Mouse (Mus musculus): ENCODE results near the gene Abtb2. TPM values are rescaled to one million over a fixed set of nuclear protein-coding genes. Genes with fewer than 3 reads are reported as not detected.
A peak's percentile ranks its signal among the peaks of the same experiment; 100 is the strongest.

Gene Abtb2
- polyA plus RNA-seq, 1 experiment from 2014 or later: 19.1 TPM

DNA sequence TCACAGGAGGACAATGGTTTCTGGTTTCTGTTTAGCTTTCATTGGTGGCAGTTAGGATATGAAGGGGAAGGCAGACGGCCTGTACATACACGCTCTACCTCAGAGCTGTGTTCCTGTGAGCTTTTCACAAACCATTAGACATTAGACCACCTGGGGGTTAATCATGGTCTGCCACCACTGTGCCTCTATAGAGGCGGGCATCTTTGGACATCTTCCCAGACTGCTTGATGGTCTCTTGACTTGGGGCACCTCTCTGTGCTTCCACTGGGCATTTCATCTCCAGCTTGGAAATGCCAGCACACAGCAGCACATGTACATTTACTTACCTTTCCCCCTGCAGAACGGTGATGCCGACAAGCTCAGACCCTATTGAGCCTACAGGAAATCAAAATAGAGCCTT, 63.8 kb downstream of the Abtb2 start:
- WGBS: 75% methylated on average over 5 of the region's 5 CpGs
- Histone ChIP-seq H3K4me1 (peaks cover 23% of the 10 kb centered on the region), H3K36me3 (no peaks in the 10 kb centered on the region), H3K27me3 (replicated peaks) (no peaks in the 10 kb centered on the region), H3K4me2 (replicated peaks) (no peak overlapping the region), H3K4me3 (no peak overlapping the region), H3K9me3 (no peaks in the 10 kb centered on the region), H3K9ac (no peak overlapping the region), H3K27ac (no peak overlapping the region)
- no peak for ATAC-seq (ENCODE audit: low FRiP score, low read depth)

DNA sequence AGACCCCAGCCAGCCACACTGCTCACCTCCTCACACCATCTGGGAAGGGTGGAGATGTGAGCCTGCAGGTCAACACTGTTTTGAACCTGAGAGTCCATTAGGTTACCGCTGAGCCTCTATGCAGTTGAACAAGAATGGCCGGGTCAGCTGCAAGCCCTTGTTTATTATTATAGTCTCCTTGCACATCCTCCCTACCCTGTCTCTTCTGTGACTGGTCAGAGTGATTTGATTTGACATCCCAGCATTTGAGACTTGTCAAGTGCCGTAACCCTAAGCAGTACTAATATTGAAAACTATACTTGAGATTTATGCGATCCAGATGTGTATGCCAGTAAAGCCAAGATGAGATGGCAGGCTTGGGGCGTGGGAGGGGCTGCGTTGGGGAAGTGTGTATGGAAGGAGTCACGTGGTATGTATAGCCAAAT, 65.2 kb downstream of the Abtb2 start:
- ATAC-seq (ENCODE audit: low FRiP score, low read depth): no peak; the same call in 1 of the 2 replicates
- Histone ChIP-seq H3K27ac (no peak overlapping the region), H3K9me3 (no peaks in the 10 kb centered on the region), H3K4me2 (replicated peaks) (no peak overlapping the region), H3K27me3 (replicated peaks) (no peaks in the 10 kb centered on the region; the same call in 1 of the 2 replicates), H3K4me1 (peaks cover 14% of the 10 kb centered on the region), H3K9ac (no peak overlapping the region), H3K4me3 (no peak overlapping the region), H3K36me3 (no peaks in the 10 kb centered on the region)
- WGBS: 73% methylated on average over 7 of the region's 7 CpGs

DNA sequence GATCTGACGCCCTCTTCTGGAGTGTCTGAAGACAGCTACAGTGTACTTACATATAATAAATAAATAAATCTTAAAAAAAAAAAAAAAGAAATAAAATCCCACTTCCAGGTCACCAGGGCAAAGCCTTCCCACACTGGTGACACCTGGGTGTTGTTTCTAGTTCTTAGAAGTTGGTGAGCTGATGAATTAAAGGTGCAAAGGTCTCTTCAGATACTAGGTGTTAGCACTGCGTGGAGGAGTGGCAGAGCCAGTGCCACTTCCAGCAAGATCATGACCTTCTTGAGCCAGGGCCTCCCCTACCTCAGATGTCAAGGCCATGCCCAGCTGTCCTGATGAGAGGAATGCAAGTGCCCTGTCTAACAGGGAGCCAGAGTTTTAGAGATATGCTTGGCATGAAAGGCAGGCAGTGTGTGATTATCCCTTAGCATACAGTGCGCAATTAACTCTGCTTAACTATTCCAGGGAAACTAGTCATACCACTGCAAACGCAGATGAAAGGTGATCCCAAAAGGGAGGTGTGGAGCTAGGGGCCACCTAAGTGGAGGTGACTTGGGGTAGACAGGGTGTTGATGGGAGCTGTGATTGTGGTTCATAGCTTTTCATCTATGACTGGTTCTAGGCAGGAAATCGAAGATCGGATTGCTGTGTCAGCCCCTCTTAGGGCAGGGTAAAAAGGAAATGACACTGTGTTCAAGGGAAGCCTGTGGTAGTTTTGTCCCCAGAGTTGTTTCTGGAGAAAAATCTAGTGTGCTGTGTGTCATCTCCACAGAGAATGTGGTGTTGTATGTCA, 66.2 kb downstream of the Abtb2 start:
- Histone ChIP-seq H3K27me3 (replicated peaks) (no peaks in the 10 kb centered on the region; the same call in 1 of the 2 replicates), H3K36me3 (no peaks in the 10 kb centered on the region), H3K9ac (no peak overlapping the region), H3K4me1 (peaks cover 14% of the 10 kb centered on the region), H3K9me3 (no peaks in the 10 kb centered on the region), H3K4me2 (replicated peaks) (no peak overlapping the region), H3K27ac (no peak overlapping the region), H3K4me3 (no peak overlapping the region)
- no peak for ATAC-seq (ENCODE audit: low FRiP score, low read depth)
- WGBS: 85% methylated on average over 6 of the region's 6 CpGs

DNA sequence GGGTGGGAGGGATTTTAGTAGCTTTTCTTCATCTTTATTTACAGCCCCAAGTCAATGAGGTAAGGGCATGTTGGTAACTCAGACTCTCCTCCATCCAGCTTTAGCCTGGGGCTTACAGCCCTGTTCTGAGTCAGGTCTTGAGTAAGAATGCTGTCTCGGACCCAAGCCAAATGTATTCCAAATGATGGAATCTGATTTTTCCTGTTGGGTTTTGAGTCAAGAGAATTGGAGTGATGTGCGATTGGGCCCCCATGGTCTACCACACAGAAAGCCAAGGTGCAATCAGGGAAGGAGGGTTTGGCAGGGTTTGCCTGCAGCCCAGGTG, 66.8 kb downstream of the Abtb2 start:
- 91% methylated on average over 2 of the region's 2 CpGs for WGBS
- peaks cover under 1% of the 10 kb centered on the region; the same call in 1 of the 2 replicates for H3K27me3 ChIP-seq (replicated peaks)
- no peaks in the 10 kb centered on the region for H3K36me3 ChIP-seq
- H3K4me2 ChIP-seq (replicated peaks): no peak overlapping the region
- H3K4me1 ChIP-seq: peaks cover 14% of the 10 kb centered on the region
- no peak overlapping the region for H3K27ac ChIP-seq
- H3K4me3 ChIP-seq: no peak overlapping the region
- no peak for ATAC-seq (ENCODE audit: low FRiP score, low read depth)
- H3K9me3 ChIP-seq: no peaks in the 10 kb centered on the region
- H3K9ac ChIP-seq: no peak overlapping the region

DNA sequence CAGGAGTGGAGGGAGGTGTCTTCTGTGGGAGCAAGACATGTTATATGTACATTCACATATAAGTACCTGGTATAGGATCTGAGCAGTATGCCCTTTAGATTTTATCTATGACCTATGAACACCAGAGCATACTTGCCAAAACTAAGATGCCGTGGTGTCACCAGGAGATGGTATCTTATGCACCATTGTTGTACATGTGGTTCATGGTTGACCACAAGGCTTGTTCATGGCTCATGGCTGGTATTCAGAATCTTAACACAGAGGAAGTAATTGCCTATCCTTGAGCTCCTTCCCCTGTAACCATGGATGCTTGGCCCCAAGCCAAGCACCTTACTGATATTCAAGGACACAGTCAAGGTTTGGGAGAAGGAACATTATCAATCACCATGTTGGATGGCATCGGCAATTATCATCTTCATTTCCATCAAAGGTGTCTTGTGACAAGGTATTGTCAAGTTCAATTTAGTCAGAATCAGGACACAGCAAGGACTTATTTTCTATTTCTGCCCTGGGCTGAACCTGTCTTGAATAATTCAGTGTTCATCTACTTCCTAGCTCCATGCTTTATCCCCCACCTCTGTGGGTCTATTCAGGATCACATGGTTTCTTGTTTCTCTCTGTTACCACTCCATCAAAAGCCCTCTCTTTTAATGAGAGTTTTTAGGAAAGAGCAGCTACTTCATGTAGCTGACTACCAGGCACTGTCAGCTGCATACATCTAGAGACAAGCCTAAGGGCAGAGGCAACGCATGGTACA, 69.8 kb downstream of the Abtb2 start:
- ATAC-seq (ENCODE audit: low FRiP score, low read depth): no peak
- Histone ChIP-seq H3K27me3 (replicated peaks) (peaks cover 30% of the 10 kb centered on the region), H3K4me3 (no peak overlapping the region), H3K4me1 (0 out of 2 replicates have a peak, but pooled peaks cover 6% of the 10 kb centered on the region), H3K9ac (no peak overlapping the region), H3K4me2 (replicated peaks) (no peak overlapping the region), H3K9me3 (no peaks in the 10 kb centered on the region), H3K36me3 (no peaks in the 10 kb centered on the region), H3K27ac (no peak overlapping the region)
- WGBS: 93% methylated on average over 3 of the region's 3 CpGs

DNA sequence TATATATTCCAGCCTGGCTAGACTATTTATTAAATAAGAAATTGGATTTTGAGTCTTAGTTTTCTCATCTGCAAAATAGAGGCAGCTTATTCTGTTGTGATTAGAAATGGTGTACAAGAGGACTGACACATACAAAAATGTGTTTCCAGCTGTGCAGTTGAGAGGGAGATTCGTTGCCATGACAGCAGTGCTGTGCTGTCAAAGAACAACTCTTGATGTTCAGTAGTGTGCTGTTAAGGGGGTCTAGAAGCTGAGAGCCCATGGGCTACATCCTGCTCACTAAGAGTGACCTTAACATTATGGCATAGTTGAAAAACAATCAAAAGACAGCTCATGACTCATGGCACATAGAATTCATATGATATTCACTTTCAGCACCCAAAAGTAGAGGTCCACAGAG, 71.3 kb downstream of the Abtb2 start:
- H3K9me3 ChIP-seq: no peaks in the 10 kb centered on the region
- H3K4me3 ChIP-seq: no peak overlapping the region
- no peak overlapping the region for H3K4me2 ChIP-seq (replicated peaks)
- H3K27ac ChIP-seq: no peak overlapping the region
- H3K9ac ChIP-seq: no peak overlapping the region
- no peak for ATAC-seq (ENCODE audit: low FRiP score, low read depth)
- H3K4me1 ChIP-seq: no peaks in the 10 kb centered on the region
- peaks cover 44% of the 10 kb centered on the region for H3K27me3 ChIP-seq (replicated peaks)
- H3K36me3 ChIP-seq: no peaks in the 10 kb centered on the region
- WGBS: 50% methylated on average over 1 of the region's 1 CpGs

DNA sequence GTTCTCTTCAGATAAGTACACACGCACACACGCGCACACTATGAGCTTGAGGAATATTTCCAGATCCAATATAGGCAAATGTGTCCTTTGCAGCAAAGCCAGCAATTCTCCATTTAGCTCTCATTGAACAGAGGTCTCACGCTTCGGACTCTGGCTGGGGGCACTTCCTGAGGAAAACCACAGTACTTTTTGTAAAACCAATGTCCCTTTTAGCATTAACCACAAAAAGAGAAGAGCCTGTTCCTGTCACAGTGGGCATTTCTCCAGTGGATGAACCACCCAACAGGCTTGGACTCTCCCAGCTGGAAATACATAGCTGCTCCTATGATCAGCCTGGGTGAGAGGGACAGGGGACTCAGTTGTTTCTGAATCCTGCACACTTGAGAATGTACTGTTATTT, 71.8 kb downstream of the Abtb2 start:
- WGBS: 92% methylated on average over 5 of the region's 5 CpGs
- H3K9ac ChIP-seq: no peak overlapping the region
- no peak for ATAC-seq (ENCODE audit: low FRiP score, low read depth)

DNA sequence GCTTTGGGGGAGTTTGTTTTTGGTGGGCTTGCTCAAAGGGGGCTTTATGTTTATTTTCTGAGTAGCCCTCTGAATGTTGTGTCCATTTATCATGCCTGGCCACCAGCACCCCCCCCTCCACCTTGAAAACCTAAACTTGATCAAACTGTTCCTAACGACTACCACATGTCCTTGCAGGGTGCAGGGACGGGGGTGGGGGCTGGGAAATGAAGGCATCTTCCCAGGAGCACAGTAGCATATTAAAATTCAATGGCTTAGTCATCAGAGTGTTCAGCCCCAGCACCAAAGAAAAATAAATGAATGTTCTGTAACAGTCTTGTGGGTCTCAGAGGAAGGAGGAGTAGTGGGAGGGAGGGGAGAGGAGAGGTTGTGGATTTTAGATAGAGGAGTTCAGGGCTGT, 73.6 kb downstream of the Abtb2 start:
- Histone ChIP-seq H3K4me2 (replicated peaks) (no peak overlapping the region), H3K9me3 (no peaks in the 10 kb centered on the region), H3K27ac (no peak overlapping the region), H3K9ac (no peak overlapping the region), H3K36me3 (no peaks in the 10 kb centered on the region), H3K4me1 (peaks cover 11% of the 10 kb centered on the region), H3K27me3 (replicated peaks) (peaks cover 49% of the 10 kb centered on the region), H3K4me3 (no peak overlapping the region)
- ATAC-seq (ENCODE audit: low FRiP score, low read depth): no peak
- 41% methylated on average over 2 of the region's 2 CpGs for WGBS

More for the DNA sequence above, 71.8 kb downstream of the Abtb2 start:
- H3K9me3 ChIP-seq: no peaks in the 10 kb centered on the region
- H3K4me1 ChIP-seq: peaks cover 1% of the 10 kb centered on the region; the same call in 1 of the 2 replicates
- H3K4me2 ChIP-seq (replicated peaks): no peak overlapping the region
- H3K27ac ChIP-seq: no peak overlapping the region
- H3K27me3 ChIP-seq (replicated peaks): peaks cover 48% of the 10 kb centered on the region
- no peak overlapping the region for H3K4me3 ChIP-seq
- H3K36me3 ChIP-seq: no peaks in the 10 kb centered on the region

DNA sequence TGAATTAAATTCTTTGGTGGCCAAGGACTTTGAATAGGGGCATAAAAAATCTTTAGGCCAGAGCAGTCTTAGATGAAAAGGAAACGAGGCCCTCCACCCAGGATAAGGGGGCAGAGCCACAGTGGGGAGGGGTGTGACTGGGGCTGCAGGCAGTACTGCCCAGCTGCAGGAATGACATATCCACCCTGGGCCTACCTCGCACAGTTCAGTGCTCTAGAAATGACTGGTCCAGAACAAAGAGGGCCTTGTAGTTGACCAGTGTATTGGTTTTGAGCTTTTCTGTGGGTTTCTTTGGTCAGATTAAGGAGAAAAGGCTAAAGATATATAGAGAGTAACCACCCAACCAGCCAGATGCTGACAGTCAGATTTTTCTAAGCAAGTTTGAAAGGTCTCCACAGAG, 74.8 kb downstream of the Abtb2 start:
- 26% methylated on average over 2 of the region's 2 CpGs for WGBS
- H3K9me3 ChIP-seq: no peaks in the 10 kb centered on the region
- H3K36me3 ChIP-seq: no peaks in the 10 kb centered on the region
- no peak overlapping the region for H3K9ac ChIP-seq
- no peak overlapping the region for H3K27ac ChIP-seq
- no peak for ATAC-seq (ENCODE audit: low FRiP score, low read depth)
- H3K4me2 ChIP-seq (replicated peaks): no peak overlapping the region
- peaks cover 11% of the 10 kb centered on the region for H3K4me1 ChIP-seq
- H3K4me3 ChIP-seq: no peak overlapping the region
- peaks cover 54% of the 10 kb centered on the region for H3K27me3 ChIP-seq (replicated peaks)

DNA sequence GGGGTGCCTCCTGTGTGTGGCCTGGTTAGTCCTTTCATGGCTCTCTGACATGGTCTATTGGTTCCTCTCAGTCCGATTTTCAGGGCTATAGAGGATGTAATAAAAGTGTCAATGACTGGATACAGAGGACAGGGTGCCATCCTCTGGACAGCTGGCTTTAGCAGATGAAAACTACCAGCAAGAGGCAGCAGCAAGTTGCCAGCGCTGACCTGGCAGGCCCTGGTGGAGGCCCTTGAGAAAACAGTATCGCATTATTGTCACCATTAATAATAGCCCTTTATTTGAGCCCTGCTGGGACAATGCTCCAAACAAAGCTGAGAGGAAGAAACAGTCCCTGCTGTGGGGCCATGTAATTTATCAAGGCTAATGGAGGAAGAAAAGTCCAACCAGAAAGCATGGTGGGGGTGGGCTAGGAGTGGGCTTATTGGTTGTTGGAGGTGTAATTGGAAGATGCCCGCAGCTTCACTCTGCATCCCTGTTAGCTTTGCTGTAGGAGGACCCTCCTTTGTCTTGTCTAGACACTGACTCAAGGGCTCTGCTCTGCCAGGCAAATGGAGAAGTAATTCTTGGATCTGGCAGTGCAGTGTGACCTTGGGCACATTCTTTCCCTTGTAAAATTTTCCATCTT, 77.6 kb downstream of the Abtb2 start:
- peaks cover 15% of the 10 kb centered on the region for H3K4me1 ChIP-seq
- ATAC-seq (ENCODE audit: low FRiP score, low read depth): peak; percentile 83
- 7% methylated on average over 4 of the region's 4 CpGs for WGBS
- H3K27me3 ChIP-seq (replicated peaks): peaks cover 57% of the 10 kb centered on the region
- no peak overlapping the region for H3K27ac ChIP-seq
- H3K4me3 ChIP-seq: no peak overlapping the region
- H3K36me3 ChIP-seq: no peaks in the 10 kb centered on the region
- H3K9me3 ChIP-seq: no peaks in the 10 kb centered on the region
- H3K4me2 ChIP-seq (replicated peaks): 0 out of 2 replicates have a peak overlapping the region, but pooled peaks have one; percentile 2
- H3K9ac ChIP-seq: no peak overlapping the region

DNA sequence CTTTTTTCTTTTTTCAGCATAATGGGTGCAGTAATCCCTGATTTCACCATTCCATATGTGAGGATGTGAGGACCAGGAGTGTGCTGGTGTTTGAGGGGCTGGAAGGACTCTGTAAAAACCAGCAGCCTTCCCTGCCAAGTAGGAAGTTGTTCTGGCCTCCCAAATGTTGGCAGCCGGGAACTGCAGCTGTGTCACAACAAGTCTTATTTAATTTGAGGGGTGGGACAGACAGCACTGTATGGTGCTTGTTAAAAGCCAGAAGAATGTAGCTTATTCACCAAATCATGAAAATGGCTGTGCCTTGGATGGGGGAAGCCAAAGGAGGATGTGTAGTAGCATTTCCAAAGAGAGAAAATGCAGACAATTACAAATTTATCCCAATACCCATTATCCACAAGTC, 78.3 kb downstream of the Abtb2 start:
- peaks cover 50% of the 10 kb centered on the region for H3K27me3 ChIP-seq (replicated peaks)
- WGBS: 18% methylated on average over 1 of the region's 1 CpGs
- no peak overlapping the region for H3K4me3 ChIP-seq
- H3K9me3 ChIP-seq: no peaks in the 10 kb centered on the region
- H3K27ac ChIP-seq: no peak overlapping the region
- no peak overlapping the region for H3K9ac ChIP-seq
- H3K36me3 ChIP-seq: no peaks in the 10 kb centered on the region
- ATAC-seq (ENCODE audit: low FRiP score, low read depth): no peak
- H3K4me2 ChIP-seq (replicated peaks): no peak overlapping the region
- H3K4me1 ChIP-seq: peaks cover 18% of the 10 kb centered on the region

DNA sequence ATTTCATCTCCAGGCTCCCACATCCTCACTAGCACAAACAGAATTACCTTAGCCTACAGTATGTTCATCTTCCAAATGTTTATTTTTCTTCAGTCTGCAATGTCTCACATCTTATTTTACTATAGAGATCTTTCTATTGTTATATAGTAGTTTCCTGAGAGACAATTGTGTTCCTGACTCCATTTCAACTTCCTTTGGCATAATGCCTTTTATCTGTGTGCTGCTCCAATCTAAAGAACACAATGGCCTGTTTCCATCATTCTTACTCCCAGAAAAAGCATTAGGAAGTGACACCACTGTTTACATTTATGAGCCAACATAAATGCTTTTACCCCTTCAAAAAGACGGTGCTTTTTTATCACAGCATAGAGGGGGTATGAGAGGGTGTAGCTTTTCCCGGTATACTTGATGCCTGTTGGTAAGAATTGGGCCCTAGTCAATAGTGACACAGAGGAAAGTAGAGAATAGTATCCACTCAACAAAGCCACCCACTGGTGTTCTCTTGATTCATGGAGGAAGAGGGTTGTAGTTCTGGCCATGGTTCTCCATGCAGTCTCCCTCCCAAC, 84.3 kb downstream of the Abtb2 start:
- Histone ChIP-seq H3K4me1 (peaks cover 6% of the 10 kb centered on the region; the same call in 1 of the 2 replicates), H3K27me3 (replicated peaks) (peaks cover 16% of the 10 kb centered on the region), H3K4me3 (no peak overlapping the region), H3K27ac (no peak overlapping the region), H3K9me3 (no peaks in the 10 kb centered on the region), H3K4me2 (replicated peaks) (no peak overlapping the region), H3K9ac (no peak overlapping the region), H3K36me3 (no peaks in the 10 kb centered on the region)
- WGBS: 76% methylated on average over 2 of the region's 2 CpGs
- ATAC-seq (ENCODE audit: low FRiP score, low read depth): no peak
